Mouse (Mus musculus) lung, embryonic 14.5 days (tissue): ENCODE measurements around the gene Fkrp. TPM values are rescaled to one million over a fixed set of nuclear protein-coding genes. Genes with fewer than 3 reads are reported as not detected.

ENCODE experiments used
- ATAC-seq: fragments of 200-750 bp; cut with Nextera tagmentation; 2 replicates; pipeline ENCODE4 v1.8.0; 2017; ENCODE audit warnings: mild to moderate bottlenecking, moderate TSS enrichment, moderate library complexity; ENCODE audit not compliant: insufficient read depth
- DNase-seq: peaks from one replicate; pipeline ENCODE4 v3.0.0-alpha.2; 2015
- H3K27ac ChIP-seq: fragments of 300-500 bp; sonication (generic); 2 replicates; pipeline ENCODE4 v1.5.1; 2014; ENCODE audit warnings: low read depth, mild to moderate bottlenecking, moderate library complexity
- H3K27me3 ChIP-seq: fragments of 300-500 bp; sonication (generic); 2 replicates; pipeline ENCODE4 v1.6.1; 2014; ENCODE audit warnings: low read length, control low read depth; ENCODE audit not compliant: insufficient read depth
- H3K36me3 ChIP-seq: fragments of 300-500 bp; sonication (generic); 2 replicates; pipeline ENCODE4 v1.6.1; 2014; ENCODE audit warnings: control low read depth; ENCODE audit not compliant: insufficient read depth
- H3K4me1 ChIP-seq: fragments of 300-500 bp; sonication (generic); 2 replicates; pipeline ENCODE4 v1.6.1; 2014; ENCODE audit warnings: antibody characterized with exemption, control low read depth; ENCODE audit not compliant: insufficient read depth
- H3K4me2 ChIP-seq: fragments of 300-500 bp; sonication (generic); 2 replicates; pipeline ENCODE4 v1.6.1; 2014; ENCODE audit warnings: mild to moderate bottlenecking
- H3K4me3 ChIP-seq: fragments of 300-500 bp; sonication (generic); 2 replicates; pipeline ENCODE4 v1.5.1; 2014; ENCODE audit warnings: low read depth, low read length
- H3K9ac ChIP-seq: fragments of 300-500 bp; sonication (generic); 2 replicates; pipeline ENCODE4 v1.6.1; 2014
- H3K9me3 ChIP-seq: fragments of 300-500 bp; sonication (generic); 2 replicates; pipeline ENCODE4 v1.6.1; 2016; ENCODE audit warnings: low read depth, low read length, control low read depth
- CTCF ChIP-seq: IDR thresholded peaks from 2 replicates; pipeline ENCODE4 v1.5.1; 2016; ENCODE audit warnings: antibody characterized with exemption, low read depth
- WGBS: fragments of 180-500 bp; shearing (Covaris S2); extraction: QIAGEN DNeasy Blood & Tissue Kit; methylation state at CpG from one replicate; pipeline ENCODE4 v1.1.7; 2014; 5-methylcytosine and 5-hydroxymethylcytosine counted together
- polyA plus RNA-seq: library from polyadenylated mRNA; unstranded; fragments of >200 nt; fragmentation: Nextera tagmentation; extraction: Ambion mirVana; gene quantifications from 2 replicates; pipeline ENCODE4 v1.2.1, GENCODE M21; 2014

Gene Fkrp
- polyA plus RNA-seq, 1 experiment from 2014 or later: 31.9 TPM

DNA sequence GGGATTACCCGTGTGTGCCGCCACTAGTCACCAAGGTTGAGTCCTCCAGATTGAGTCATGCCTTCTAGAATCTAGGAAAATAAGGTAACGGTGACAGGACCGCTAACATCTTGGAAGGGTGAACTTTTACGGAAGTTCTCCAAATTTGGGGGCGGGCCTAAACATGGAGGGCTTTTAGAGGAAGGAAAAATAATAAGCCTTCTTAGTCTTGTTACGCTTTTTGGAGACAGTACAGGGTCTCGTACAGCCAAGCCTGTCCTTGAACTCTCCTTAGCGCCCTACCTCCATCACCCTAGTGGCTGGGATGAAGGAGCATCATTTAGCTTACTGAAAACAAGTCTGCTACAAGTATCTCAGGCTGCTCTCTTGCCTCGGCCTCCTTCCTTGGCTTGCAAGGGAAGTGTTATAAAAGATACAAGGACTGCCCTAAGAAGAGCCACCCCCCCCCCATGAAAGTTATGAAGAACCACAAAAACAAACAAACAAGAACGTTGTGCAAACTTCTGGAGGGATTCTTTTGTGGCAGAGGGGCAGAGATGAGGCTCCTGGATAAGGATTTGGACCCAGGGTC lies 33.9 kb downstream of the Fkrp start:
- 4% methylated on average over 11 of the region's 11 CpGs for WGBS
- no peaks in the 10 kb centered on the region for H3K9me3 ChIP-seq
- H3K4me2 ChIP-seq: peak overlapping the region; percentile 100
- ATAC-seq (no peak), DNase-seq (peak; percentile 25)
- H3K9ac ChIP-seq: peak overlapping the region; percentile 72
- H3K36me3 ChIP-seq: peaks cover 5% of the 10 kb centered on the region; the same call in 1 of the 2 replicates
- H3K27me3 ChIP-seq: no peaks in the 10 kb centered on the region
- H3K4me3 ChIP-seq: peak overlapping the region; percentile 71
- H3K27ac ChIP-seq: peak overlapping the region; percentile 16; the same call in 1 of the 2 replicates
- TF ChIP-seq CTCF: no peak
- H3K4me1 ChIP-seq: peaks cover 10% of the 10 kb centered on the region

DNA sequence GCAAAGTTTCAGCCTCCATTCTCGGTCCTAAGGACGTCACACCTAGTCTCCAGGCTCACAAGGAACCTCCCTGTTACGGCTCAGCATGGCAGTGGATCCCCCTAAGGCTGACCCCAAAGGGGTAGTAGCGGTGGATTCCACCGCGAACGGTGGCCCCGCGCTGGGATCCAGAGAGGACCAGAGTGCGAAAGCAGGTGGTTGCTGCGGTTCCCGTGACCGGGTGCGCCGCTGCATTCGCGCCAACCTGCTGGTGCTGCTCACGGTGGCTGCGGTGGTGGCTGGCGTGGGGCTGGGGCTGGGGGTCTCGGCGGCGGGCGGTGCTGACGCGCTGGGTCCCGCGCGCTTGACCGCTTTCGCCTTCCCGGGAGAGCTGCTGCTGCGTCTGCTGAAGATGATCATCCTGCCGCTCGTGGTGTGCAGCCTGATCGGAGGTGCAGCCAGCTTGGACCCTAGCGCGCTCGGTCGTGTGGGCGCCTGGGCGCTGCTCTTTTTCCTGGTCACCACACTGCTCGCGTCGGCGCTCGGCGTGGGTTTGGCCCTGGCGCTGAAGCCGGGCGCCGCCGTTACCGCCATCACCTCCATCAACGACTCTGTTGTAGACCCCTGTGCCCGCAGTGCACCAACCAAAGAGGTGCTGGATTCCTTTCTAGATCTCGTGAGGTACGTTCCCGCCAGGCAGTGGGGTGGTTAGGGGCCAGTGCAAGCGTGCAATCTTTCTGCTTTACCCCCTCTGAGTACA lies 34.5 kb downstream of the Fkrp start:
- DNase-seq: peak; percentile 51
- no peaks in the 10 kb centered on the region for H3K36me3 ChIP-seq
- H3K4me1 ChIP-seq: peaks cover 10% of the 10 kb centered on the region
- no peak for TF ChIP-seq CTCF
- ATAC-seq: peak; percentile 26; the same call in 1 of the 2 replicates
- peak overlapping the region; percentile 72 for H3K9ac ChIP-seq
- peak overlapping the region; percentile 71 for H3K4me3 ChIP-seq
- no peaks in the 10 kb centered on the region for H3K27me3 ChIP-seq
- peak overlapping the region; percentile 65; the same call in 1 of the 2 replicates for H3K27ac ChIP-seq
- under 1% methylated on average over 60 of the region's 60 CpGs for WGBS
- H3K4me2 ChIP-seq: peak overlapping the region; percentile 100
- no peaks in the 10 kb centered on the region for H3K9me3 ChIP-seq

DNA sequence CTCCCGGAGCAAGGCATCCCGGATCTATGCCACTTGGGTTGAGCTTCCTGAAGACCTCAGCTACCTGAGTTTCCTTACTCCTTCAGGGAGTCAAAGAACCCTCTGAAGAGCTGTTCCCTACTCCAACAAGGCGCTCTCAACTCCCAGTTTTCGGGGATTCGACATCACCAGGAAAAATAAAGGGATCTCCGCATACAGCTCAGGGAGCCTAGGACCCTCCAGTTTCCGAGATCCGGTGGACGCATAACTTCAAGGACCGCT lies 35.0 kb downstream of the Fkrp start:
- TF ChIP-seq CTCF: no peak
- DNase-seq (no peak), ATAC-seq (no peak)
- no peaks in the 10 kb centered on the region for H3K9me3 ChIP-seq
- no peaks in the 10 kb centered on the region for H3K36me3 ChIP-seq
- 0% methylated on average over 10 of the region's 10 CpGs for WGBS
- H3K27ac ChIP-seq: peak overlapping the region; percentile 65; the same call in 1 of the 2 replicates
- peak overlapping the region; percentile 72 for H3K9ac ChIP-seq
- peak overlapping the region; percentile 100 for H3K4me2 ChIP-seq
- no peaks in the 10 kb centered on the region for H3K27me3 ChIP-seq
- H3K4me3 ChIP-seq: peak overlapping the region; percentile 71
- peaks cover 10% of the 10 kb centered on the region for H3K4me1 ChIP-seq

DNA sequence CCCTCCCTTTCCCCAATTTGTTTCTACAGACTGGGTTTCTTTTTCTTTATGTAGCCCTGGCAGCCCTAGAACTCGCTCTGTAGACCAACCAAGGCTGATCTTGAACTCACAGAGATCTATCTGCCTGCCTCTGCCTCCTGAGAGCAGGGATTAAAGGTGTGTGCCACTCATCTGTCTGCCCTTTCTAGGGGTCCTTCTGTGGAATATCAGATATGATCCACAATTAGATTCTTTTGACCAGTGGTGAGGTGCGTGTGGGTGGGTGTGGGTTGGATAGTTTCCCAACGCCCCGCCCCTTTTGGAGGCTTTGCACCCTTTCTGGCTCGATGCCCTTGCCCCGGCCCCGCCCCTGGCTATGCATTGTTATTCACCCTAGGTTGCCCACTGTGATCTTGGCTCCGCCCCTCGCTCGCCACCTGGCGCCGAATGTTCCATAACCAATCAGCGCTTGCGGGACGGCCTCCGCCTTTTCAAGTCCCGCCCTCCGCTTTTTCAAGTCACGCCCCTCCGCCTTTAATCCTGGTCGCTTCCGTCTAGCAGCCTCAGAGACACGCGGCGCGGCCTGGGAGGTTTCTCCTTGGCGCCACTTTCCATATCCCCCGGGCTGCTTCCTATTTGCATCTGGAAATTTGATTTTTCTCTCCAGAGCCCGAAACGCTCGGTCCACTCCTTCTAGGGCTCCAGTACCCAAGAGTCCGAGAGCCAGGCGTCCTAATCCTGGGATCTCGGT lies 35.5 kb downstream of the Fkrp start, which contains the start of gene Slc1a5:
TSS of gene Slc1a5 (plus strand) at position 516 of the 730 bp plus-strand sequence.
- Histone ChIP-seq H3K27me3 (no peaks in the 10 kb centered on the region), H3K9me3 (no peaks in the 10 kb centered on the region), H3K4me1 (peaks cover 10% of the 10 kb centered on the region), H3K36me3 (no peaks in the 10 kb centered on the region), H3K4me3 (peak within 1 kb of the TSS; percentile 71), H3K27ac (peak within 1 kb of the TSS; percentile 65; the same call in 1 of the 2 replicates), H3K9ac (peak within 1 kb of the TSS; percentile 72), H3K4me2 (peak within 1 kb of the TSS; percentile 100)
- peak; percentile 97 for DNase-seq
- ATAC-seq: peak; percentile 81
- TF ChIP-seq CTCF: peak; percentile 20; the same call in 1 of the 2 replicates
- 3% methylated on average over 34 of the region's 34 CpGs for WGBS

DNA sequence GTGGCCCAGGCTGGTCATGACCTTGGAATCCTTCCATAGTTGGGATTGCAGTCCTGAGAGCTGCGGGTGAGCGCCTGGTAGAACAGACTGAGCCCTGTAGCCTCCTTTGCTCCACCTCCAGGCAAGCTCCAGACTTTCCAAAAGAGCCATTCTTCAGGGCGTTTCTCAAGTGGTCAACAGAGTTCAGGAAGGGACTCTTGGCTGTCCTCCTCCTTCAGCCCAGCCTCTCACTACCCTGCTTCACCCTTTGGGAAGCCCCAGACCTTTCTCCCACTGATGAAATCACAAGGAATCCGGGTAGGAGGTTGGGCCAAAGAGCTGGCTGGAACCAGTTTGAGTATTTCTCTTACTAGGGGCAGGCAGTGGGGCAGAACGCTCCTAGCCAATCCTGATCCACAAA lies 36.5 kb downstream of the Fkrp start:
- peak; percentile 25 for DNase-seq
- Histone ChIP-seq H3K36me3 (no peaks in the 10 kb centered on the region), H3K9ac (no peak overlapping the region), H3K4me2 (no peak overlapping the region), H3K27me3 (no peaks in the 10 kb centered on the region), H3K4me3 (no peak overlapping the region), H3K27ac (no peak overlapping the region), H3K9me3 (no peaks in the 10 kb centered on the region), H3K4me1 (peaks cover 10% of the 10 kb centered on the region)
- no peak for ATAC-seq
- 53% methylated on average over 5 of the region's 5 CpGs for WGBS
- no peak for TF ChIP-seq CTCF

DNA sequence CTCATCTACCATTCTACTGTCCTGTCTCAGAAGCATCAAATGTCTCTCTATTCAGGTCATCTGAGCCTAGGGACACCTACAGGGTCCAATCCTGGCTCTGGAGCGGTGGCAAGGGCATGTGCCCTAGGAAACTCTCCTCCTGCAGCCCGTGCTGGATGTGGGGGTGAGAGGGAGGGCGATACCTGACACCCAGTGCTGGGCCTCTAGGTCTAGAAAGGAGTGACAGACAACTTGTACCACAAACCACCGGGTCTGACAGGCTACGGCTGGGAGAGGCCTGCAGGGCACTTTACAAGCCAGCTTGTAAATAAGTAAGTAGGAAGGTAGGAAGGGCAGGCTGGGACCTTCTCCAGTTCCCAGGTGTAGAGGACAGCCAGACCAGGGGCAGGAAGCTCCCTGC lies 40.6 kb downstream of the Fkrp start:
- H3K36me3 ChIP-seq: no peaks in the 10 kb centered on the region
- no peaks in the 10 kb centered on the region for H3K27me3 ChIP-seq
- no peak overlapping the region for H3K4me2 ChIP-seq
- no peak overlapping the region for H3K4me3 ChIP-seq
- 48% methylated on average over 5 of the region's 5 CpGs for WGBS
- H3K27ac ChIP-seq: no peak overlapping the region
- H3K9me3 ChIP-seq: no peaks in the 10 kb centered on the region
- TF ChIP-seq CTCF: no peak
- DNase-seq: no peak
- no peaks in the 10 kb centered on the region for H3K4me1 ChIP-seq
- no peak for ATAC-seq
- no peak overlapping the region for H3K9ac ChIP-seq

DNA sequence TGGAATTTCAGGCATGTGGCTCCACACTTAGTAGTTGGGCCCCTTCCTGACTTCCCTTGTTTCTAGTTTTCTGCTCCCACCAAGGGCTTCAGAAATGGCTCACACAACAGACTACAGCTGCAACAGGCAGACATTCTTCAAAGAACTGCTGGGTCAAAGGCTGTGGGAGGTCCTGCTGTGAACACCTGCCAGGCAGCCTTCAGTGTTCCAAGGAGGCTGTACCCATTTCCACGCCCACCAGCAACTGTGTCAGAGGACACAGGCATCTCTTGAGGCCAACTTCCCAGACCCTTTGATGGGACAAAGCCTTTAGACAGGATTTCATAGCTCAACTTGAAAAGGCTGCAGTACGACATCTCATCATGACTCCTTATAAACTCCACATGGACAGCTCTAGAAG lies 50.1 kb downstream of the Fkrp start:
- Histone ChIP-seq H3K4me3 (no peak overlapping the region), H3K9ac (no peak overlapping the region), H3K27ac (no peak overlapping the region), H3K4me2 (no peak overlapping the region), H3K36me3 (no peaks in the 10 kb centered on the region), H3K27me3 (no peaks in the 10 kb centered on the region), H3K9me3 (no peaks in the 10 kb centered on the region), H3K4me1 (no peaks in the 10 kb centered on the region; the same call in 1 of the 2 replicates)
- DNase-seq (no peak), ATAC-seq (no peak)
- 42% methylated on average over 2 of the region's 2 CpGs for WGBS
- no peak for TF ChIP-seq CTCF
